Mouse (Mus musculus) intestine, postnatal 0 days (tissue): Measurements from ENCODE around the gene Sdhaf1. TPM values are rescaled to one million over a fixed set of nuclear protein-coding genes. Genes with fewer than 3 reads are reported as not detected.

ENCODE experiments used
- ATAC-seq: fragments of 200-750 bp; cut with Nextera tagmentation; 2 replicates; pipeline ENCODE4 v1.8.0; 2017; ENCODE audit warnings: mild to moderate bottlenecking, moderate TSS enrichment, moderate library complexity
- H3K27ac ChIP-seq: fragments of 300-500 bp; sonication (generic); 2 replicates; pipeline ENCODE4 v1.5.1; 2014; ENCODE audit warnings: mild to moderate bottlenecking, low read depth, low read length, moderate library complexity
- H3K27me3 ChIP-seq: fragments of 300-500 bp; sonication (generic); replicated peaks from 2 replicates; pipeline ENCODE4 v1.6.1; 2014; ENCODE audit warnings: low read length, mixed read lengths; ENCODE audit not compliant: control insufficient read depth, insufficient read depth
- H3K36me3 ChIP-seq: fragments of 300-500 bp; sonication (generic); 2 replicates; pipeline ENCODE4 v1.6.1; 2014; ENCODE audit warnings: mild to moderate bottlenecking, moderate library complexity; ENCODE audit not compliant: control insufficient read depth, insufficient read depth
- H3K4me1 ChIP-seq: fragments of 300-500 bp; sonication (generic); replicated peaks from 2 replicates; pipeline ENCODE4 v1.6.1; 2014; ENCODE audit warnings: antibody characterized with exemption, low read length, mixed read lengths; ENCODE audit not compliant: control insufficient read depth, insufficient read depth
- H3K4me2 ChIP-seq: fragments of 300-500 bp; sonication (generic); replicated peaks from 2 replicates; pipeline ENCODE4 v1.6.1; 2014; ENCODE audit warnings: low read depth, mild to moderate bottlenecking, moderate library complexity
- H3K4me3 ChIP-seq: fragments of 300-500 bp; sonication (generic); 2 replicates; pipeline ENCODE4 v1.5.1; 2014; ENCODE audit warnings: low read depth, low read length
- H3K9ac ChIP-seq: fragments of 300-500 bp; sonication (generic); 2 replicates; pipeline ENCODE4 v1.6.1; 2014; ENCODE audit warnings: mild to moderate bottlenecking, low read depth, low read length
- H3K9me3 ChIP-seq: fragments of 300-500 bp; sonication (generic); 2 replicates; pipeline ENCODE4 v1.6.1; 2016; ENCODE audit warnings: mixed run types; ENCODE audit not compliant: control insufficient read depth
- CTCF ChIP-seq: sonication (generic); IDR thresholded peaks from 2 replicates; pipeline ENCODE4 v1.5.1; 2016; ENCODE audit warnings: low read depth, mild to moderate bottlenecking, control low read depth, antibody characterized with exemption, moderate library complexity
- WGBS: fragments of 180-500 bp; shearing (Covaris S2); extraction: QIAGEN DNeasy Blood & Tissue Kit; methylation state at CpG from one replicate; pipeline ENCODE4 v1.1.7; 2014; 5-methylcytosine and 5-hydroxymethylcytosine counted together
- polyA plus RNA-seq: library from polyadenylated mRNA; unstranded; fragments of >200 nt; fragmentation: Nextera tagmentation; extraction: Ambion mirVana; gene quantifications from 2 replicates; pipeline ENCODE4 v1.2.1, GENCODE M21; 2015

Gene Sdhaf1
- polyA plus RNA-seq, 1 experiment from 2014 or later: 18.3 TPM

GRCm38 (mm10) chr7:30306083-30306779, 17.5 kb downstream of the Sdhaf1 start:
- Histone ChIP-seq H3K27ac (0 out of 2 replicates have a peak overlapping the region, but pooled peaks have one; percentile 41), H3K9ac (no peak overlapping the region), H3K9me3 (no peaks in the 10 kb centered on the region), H3K36me3 (peaks cover 11% of the 10 kb centered on the region; the same call in 1 of the 2 replicates), H3K27me3 (no peaks in the 10 kb centered on the region), H3K4me1 (peaks cover 4% of the 10 kb centered on the region; the same call in 1 of the 2 replicates), H3K4me2 (no peak overlapping the region), H3K4me3 (no peak overlapping the region)
- 87% methylated on average over 16 of the region's 16 CpGs for WGBS
- peak; percentile 65 for TF ChIP-seq CTCF
- ATAC-seq: no peak

- no peak for ATAC-seq
- Histone ChIP-seq H3K4me3 (no peak overlapping the region), H3K9ac (no peak overlapping the region), H3K9me3 (no peaks in the 10 kb centered on the region), H3K27me3 (no peaks in the 10 kb centered on the region), H3K4me1 (no peaks in the 10 kb centered on the region), H3K4me2 (no peak overlapping the region), H3K27ac (no peak overlapping the region), H3K36me3 (peaks cover 23% of the 10 kb centered on the region; the same call in 1 of the 2 replicates)
- peak; percentile 75 for TF ChIP-seq CTCF
- WGBS: 49% methylated on average over 3 of the region's 3 CpGs
Measured at GRCm38 (mm10) chr7:30300914-30301313, 22.8 kb downstream of the Sdhaf1 start.

DNA sequence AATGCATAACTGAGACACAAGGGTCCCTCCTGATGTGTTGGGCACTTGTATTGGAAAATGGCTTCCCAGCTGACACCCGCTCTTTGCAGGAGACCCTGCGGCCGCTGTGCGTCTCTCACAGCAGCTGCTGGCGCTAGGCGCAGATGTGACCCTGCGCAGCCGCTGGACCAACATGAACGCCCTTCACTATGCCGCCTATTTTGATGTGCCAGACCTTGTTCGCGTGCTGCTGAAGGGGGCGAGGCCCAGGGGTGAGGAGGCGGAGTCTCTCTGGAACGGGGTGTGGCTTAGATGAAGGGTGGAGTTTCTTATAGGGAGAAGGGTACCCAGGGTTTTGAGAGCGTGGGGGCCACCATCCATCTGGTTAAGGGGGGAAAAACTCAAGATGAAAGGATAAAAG, 26.4 kb downstream of the Sdhaf1 start:
- no peak for ATAC-seq
- WGBS: 83% methylated on average over 16 of the region's 16 CpGs
- peaks cover 12% of the 10 kb centered on the region; the same call in 1 of the 2 replicates for H3K36me3 ChIP-seq

GRCm38 (mm10) chr7:30296816-30297215, 26.9 kb downstream of the Sdhaf1 start:
- 90% methylated on average over 15 of the region's 15 CpGs for WGBS
- H3K4me2 ChIP-seq: no peak overlapping the region
- H3K4me3 ChIP-seq: no peak overlapping the region
- TF ChIP-seq CTCF: no peak
- H3K27me3 ChIP-seq: no peaks in the 10 kb centered on the region; the same call in 1 of the 2 replicates
- no peak for ATAC-seq
- no peak overlapping the region for H3K27ac ChIP-seq
- no peaks in the 10 kb centered on the region for H3K9me3 ChIP-seq
- no peak overlapping the region for H3K9ac ChIP-seq
- H3K36me3 ChIP-seq: peaks cover 12% of the 10 kb centered on the region; the same call in 1 of the 2 replicates
- no peaks in the 10 kb centered on the region for H3K4me1 ChIP-seq

More for the DNA sequence above, 26.4 kb downstream of the Sdhaf1 start:
- Histone ChIP-seq H3K9ac (no peak overlapping the region), H3K27me3 (no peaks in the 10 kb centered on the region), H3K9me3 (no peaks in the 10 kb centered on the region), H3K4me2 (no peak overlapping the region), H3K4me3 (no peak overlapping the region), H3K4me1 (no peaks in the 10 kb centered on the region), H3K27ac (no peak overlapping the region)
- TF ChIP-seq CTCF: no peak

DNA sequence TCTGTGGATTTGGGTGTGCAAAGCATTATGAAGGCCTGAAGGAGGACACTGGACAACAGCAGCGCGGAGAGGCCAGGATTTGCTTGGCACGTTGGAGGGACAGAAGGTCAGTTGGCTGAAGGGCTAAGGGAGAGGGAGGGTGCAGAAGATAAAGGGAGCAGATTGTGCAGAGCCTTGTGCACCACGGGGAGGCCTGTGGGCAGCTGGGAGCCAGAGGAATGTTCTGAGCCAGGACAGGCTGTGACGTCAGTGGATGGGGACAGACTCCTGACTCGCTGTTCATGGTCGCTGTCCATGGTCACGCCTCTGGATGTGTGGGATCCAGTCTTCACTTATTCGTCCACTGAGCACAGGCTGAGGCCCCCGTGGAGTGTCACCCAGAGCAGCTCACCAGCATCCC, 28.6 kb downstream of the Sdhaf1 start:
- Histone ChIP-seq H3K9me3 (no peaks in the 10 kb centered on the region), H3K4me3 (no peak overlapping the region), H3K27ac (no peak overlapping the region), H3K4me2 (no peak overlapping the region), H3K4me1 (no peaks in the 10 kb centered on the region), H3K9ac (no peak overlapping the region), H3K36me3 (peaks cover 12% of the 10 kb centered on the region; the same call in 1 of the 2 replicates), H3K27me3 (no peaks in the 10 kb centered on the region; the same call in 1 of the 2 replicates)
- TF ChIP-seq CTCF: no peak
- WGBS: 47% methylated on average over 10 of the region's 10 CpGs
- no peak for ATAC-seq

GRCm38 (mm10) chr7:30294296-30294695, 29.4 kb downstream of the Sdhaf1 start:
- Histone ChIP-seq H3K27me3 (no peaks in the 10 kb centered on the region; the same call in 1 of the 2 replicates), H3K4me3 (no peak overlapping the region), H3K9ac (no peak overlapping the region), H3K4me1 (no peaks in the 10 kb centered on the region), H3K36me3 (peaks cover 7% of the 10 kb centered on the region; the same call in 1 of the 2 replicates), H3K9me3 (no peaks in the 10 kb centered on the region), H3K4me2 (no peak overlapping the region), H3K27ac (no peak overlapping the region)
- WGBS: 74% methylated on average over 5 of the region's 5 CpGs
- no peak for ATAC-seq
- TF ChIP-seq CTCF: no peak
